Mouse (Mus musculus): ENCODE measurements around the gene Syt5.

- no peak for TF ChIP-seq GATA1 (IDR thresholded peaks at IDR 0.05; ENCODE audit: low read depth, low read length)
- no peak for TF ChIP-seq CHD1 (IDR thresholded peaks at IDR 0.05; ENCODE audit: low read depth, low read length)
- no peak for TF ChIP-seq CTCF (IDR thresholded peaks at IDR 0.05 in 2 of 3, conservative IDR thresholded peaks at IDR 0.05 in 1 of 3; ENCODE audit: control insufficient read depth in 1 of 3, insufficient read depth in 1 of 3, low read depth in 2 of 3, low read length in 3 of 3, poor library complexity in 1 of 3, severe bottlenecking in 1 of 3)
- no peak for TF ChIP-seq TBP (IDR thresholded peaks at IDR 0.05; ENCODE audit: low read depth, low read length)
- TF ChIP-seq CHD2 (IDR thresholded peaks at IDR 0.05; ENCODE audit: low read length): no peak
- TF ChIP-seq RCOR1 (IDR thresholded peaks at IDR 0.05; ENCODE audit: low read depth, low read length): no peak
- TF ChIP-seq TCF12 (IDR thresholded peaks at IDR 0.05; ENCODE audit: low read depth, low read length): no peak
- no peak for TF ChIP-seq ZC3H11A (IDR thresholded peaks at IDR 0.05; ENCODE audit: low read depth, low read length)
- TF ChIP-seq EP300 (IDR thresholded peaks at IDR 0.05; ENCODE audit: low read depth in 1 of 2, low read length in 2 of 2): no peak
- no peak for TF ChIP-seq POLR2A (IDR thresholded peaks at IDR 0.05; ENCODE audit: control insufficient read depth in 1 of 2, insufficient read depth in 1 of 2, low read depth in 1 of 2, low read length in 2 of 2, poor library complexity in 1 of 2)
- no peak for TF ChIP-seq USF1 (IDR thresholded peaks at IDR 0.05; ENCODE audit: low read depth, low read length)
These were observed 50.9 kb downstream of the Syt5 start for GRCm38 (mm10) chr7:4496468-4496867.
